Mouse (Mus musculus) B cell, adult (primary cell): ENCODE data around the gene Fam71a. TPM values are rescaled to one million over a fixed set of nuclear protein-coding genes. Genes with fewer than 3 reads are reported as not detected.

Experiments used
- total RNA-seq: library from RNA; stranded (reverse); gene quantifications from 4 replicates; pipeline ENCODE4 v1.2.4, GENCODE M21; 2023; ENCODE audit not compliant: inconsistent age

The Fam71a gene
- total RNA-seq, result 0.36 to 0.74 TPM (median 0.52 TPM) in 4 replicates

DNA sequence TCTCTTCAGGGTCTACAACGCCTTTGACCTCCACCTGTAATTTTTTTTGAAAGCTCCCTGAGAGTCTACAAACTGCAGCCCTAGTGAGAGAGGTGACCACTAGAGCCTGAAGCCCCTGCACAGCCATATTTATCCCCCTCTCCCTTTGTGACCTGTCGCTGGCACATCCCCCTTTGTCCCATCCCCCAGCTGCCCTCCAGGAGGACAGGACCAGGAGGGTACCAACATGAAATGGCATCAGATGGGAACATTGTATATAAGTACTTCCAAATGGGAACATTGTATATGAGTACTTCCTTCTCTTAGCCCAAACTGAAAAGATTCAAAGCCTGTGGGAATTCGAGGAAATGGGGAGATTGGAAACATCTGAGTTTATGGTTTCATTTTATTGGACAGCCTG is at the start of gene Fam71a:
Fam71a (minus strand) TSS at position 101 of the 400 bp plus-strand sequence.

Other genes with a start within 250 kb of the Fam71a start
- 74.2 to 87.3 TPM (median 81.3 TPM) in 4 replicates for gene Angel2, start 239.7 kb downstream of the Fam71a start, total RNA-seq
- 0.54 to 0.96 TPM (median 0.77 TPM) in 4 replicates for gene Vash2, start 185.5 kb downstream of the Fam71a start, total RNA-seq
- 14.5 to 19.1 TPM (median 17.3 TPM) in 4 replicates for gene Flvcr1, start 138.7 kb downstream of the Fam71a start, total RNA-seq
- not detected in 4 replicates for gene Spata45, start 128.2 kb downstream of the Fam71a start, total RNA-seq
- gene Tatdn3, start 101.9 kb downstream of the Fam71a start, total RNA-seq, result 8.4 to 12.4 TPM (median 11.0 TPM) in 4 replicates
- 0.97 to 3.9 TPM (median 1.8 TPM) in 4 replicates for gene Nsl1, start 101.8 kb downstream of the Fam71a start, total RNA-seq
- gene Batf3, start 67.0 kb downstream of the Fam71a start, total RNA-seq, result 0.90 to 1.2 TPM in 2 of 4 replicates, not detected in the others
- 106 to 123 TPM (median 119 TPM) in 4 replicates for gene Atf3, start 53.2 kb upstream of the Fam71a start, total RNA-seq
- gene Nenf, start 153.4 kb upstream of the Fam71a start, total RNA-seq, result 15.9 to 17.7 TPM (median 16.1 TPM) in 4 replicates
- gene Tmem206, start 161.1 kb upstream of the Fam71a start, total RNA-seq, result 31.0 to 39.9 TPM (median 36.4 TPM) in 4 replicates
- gene Ppp2r5a, start 238.5 kb upstream of the Fam71a start, total RNA-seq, result 204 to 211 TPM (median 207 TPM) in 4 replicates